Mouse (Mus musculus) hindbrain, embryonic 13.5 days (tissue): Measurements from ENCODE around the gene Gpd1l. TPM values are rescaled to one million over a fixed set of nuclear protein-coding genes. Genes with fewer than 3 reads are reported as not detected.
"Not testable (repeated sequence)": the region's sequence is repeated elsewhere in the genome, so short reads cannot be mapped to it uniquely, and the experiment has no call there.

ENCODE experiments used
- ATAC-seq: fragments of 200-750 bp; cut with Nextera tagmentation; 2 replicates; pipeline ENCODE4 v1.8.0; 2017; ENCODE audit warnings: moderate TSS enrichment; ENCODE audit not compliant: low FRiP score
- H3K27ac ChIP-seq: fragments of 300-500 bp; sonication (generic); 2 replicates; pipeline ENCODE4 v1.5.1; 2015; ENCODE audit warnings: inconsistent platforms, mild to moderate bottlenecking, moderate library complexity
- H3K27me3 ChIP-seq: fragments of 300-500 bp; sonication (generic); 2 replicates; pipeline ENCODE4 v1.6.1; 2015; ENCODE audit warnings: mild to moderate bottlenecking, inconsistent platforms
- H3K36me3 ChIP-seq: fragments of 300-500 bp; sonication (generic); 2 replicates; pipeline ENCODE4 v1.6.1; 2015; ENCODE audit warnings: mild to moderate bottlenecking, inconsistent platforms
- H3K4me1 ChIP-seq: fragments of 300-500 bp; sonication (generic); replicated peaks from 2 replicates; pipeline ENCODE4 v1.6.1; 2015; ENCODE audit warnings: inconsistent platforms
- H3K4me2 ChIP-seq: fragments of 300-500 bp; sonication (generic); 2 replicates; pipeline ENCODE4 v1.6.1; 2015; ENCODE audit warnings: inconsistent platforms, mild to moderate bottlenecking, moderate library complexity
- H3K4me3 ChIP-seq: fragments of 300-500 bp; sonication (generic); 2 replicates; pipeline ENCODE4 v1.5.1; 2015; ENCODE audit warnings: mild to moderate bottlenecking, inconsistent platforms
- H3K9ac ChIP-seq: fragments of 300-500 bp; sonication (generic); 2 replicates; pipeline ENCODE4 v1.6.1; 2015; ENCODE audit warnings: mild to moderate bottlenecking, inconsistent platforms
- H3K9me3 ChIP-seq: fragments of 300-500 bp; sonication (generic); 2 replicates; pipeline ENCODE4 v1.6.1; 2016; ENCODE audit warnings: inconsistent platforms
- WGBS: fragments of 180-500 bp; shearing (Covaris S2); methylation state at CpG from one replicate; pipeline ENCODE4 v1.1.7; 2015; 5-methylcytosine and 5-hydroxymethylcytosine counted together
- polyA plus RNA-seq: library from polyadenylated mRNA; unstranded; fragments of >200 nt; fragmentation: Nextera tagmentation; extraction: Ambion mirVana; gene quantifications from 2 replicates; pipeline ENCODE4 v1.2.1, GENCODE M21; 2015

The Gpd1l gene
- polyA plus RNA-seq, result 22.4 and 23.5 TPM in 2 replicates

DNA sequence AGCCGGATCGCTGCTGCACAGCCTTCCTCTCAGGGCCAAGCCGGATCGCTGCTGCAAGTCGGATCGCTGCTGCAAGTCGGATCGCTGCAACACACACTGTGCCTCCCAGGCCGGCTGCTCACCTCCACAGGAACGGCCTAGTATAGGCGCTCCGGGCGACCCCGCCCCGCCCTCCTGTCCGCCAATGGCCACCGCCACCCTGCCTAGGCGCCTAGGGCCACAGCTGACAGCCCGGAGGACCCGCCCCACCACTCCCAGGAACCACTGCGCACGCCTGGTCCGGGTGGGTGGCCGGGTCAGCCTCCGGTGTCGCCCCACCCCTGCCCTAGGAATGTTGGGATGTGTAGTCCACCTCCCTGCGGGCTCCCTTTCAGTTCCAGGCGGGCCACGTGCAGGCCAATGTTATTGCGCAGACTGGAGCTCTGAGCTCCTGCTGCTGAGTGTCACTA is at the start of gene Gpd1l:
Gene Gpd1l (minus strand): TSS at position 265 of the 449 bp plus-strand sequence.
- H3K4me2 ChIP-seq, result peak within 1 kb of the TSS; percentile 98
- H3K27ac ChIP-seq, result peak within 1 kb of the TSS; percentile 83
- WGBS, result under 1% methylated on average over 30 of the region's 30 CpGs
- no peaks in the 10 kb centered on the region for H3K9me3 ChIP-seq
- H3K27me3 ChIP-seq, result 0 out of 2 replicates have a peak, but pooled peaks cover 4% of the 10 kb centered on the region
- peaks cover 12% of the 10 kb centered on the region for H3K4me1 ChIP-seq
- H3K4me3 ChIP-seq, result peak within 1 kb of the TSS; percentile 80
- peak; percentile 97 for ATAC-seq
- H3K9ac ChIP-seq, result peak within 1 kb of the TSS; percentile 86
- H3K36me3 ChIP-seq, result no peaks in the 10 kb centered on the region

DNA sequence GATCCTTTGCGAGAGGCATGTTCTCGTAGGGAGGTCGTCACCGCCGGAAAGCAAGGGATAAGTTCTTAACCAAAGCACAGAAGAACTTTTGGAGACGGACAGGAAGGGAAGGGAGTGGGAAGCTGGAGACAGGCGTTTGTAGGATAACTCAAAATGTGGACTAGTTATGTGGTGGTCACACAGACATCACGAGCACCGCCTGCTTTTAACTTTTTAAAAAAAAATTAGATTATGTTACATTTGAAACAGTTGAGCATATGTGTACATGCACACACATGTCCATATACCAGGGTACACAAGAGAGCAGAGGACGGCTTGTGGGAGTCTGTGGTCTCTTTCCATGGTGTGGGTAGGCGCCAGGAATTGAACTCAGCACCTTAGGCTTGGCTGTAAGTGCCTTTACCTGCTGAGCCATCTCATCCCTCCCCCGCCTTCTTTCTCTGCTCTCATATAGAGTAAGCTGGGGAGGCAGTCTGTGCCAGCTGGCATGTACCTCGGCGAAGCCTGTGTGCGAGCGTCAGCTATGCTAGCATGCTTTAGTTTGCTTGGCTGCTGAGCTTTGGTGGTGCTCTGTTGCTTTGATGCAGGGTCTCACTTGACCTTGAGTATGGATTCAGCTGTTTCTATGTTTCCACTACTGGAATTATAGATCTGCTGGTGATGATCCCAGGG is 49.0 kb upstream of the Gpd1l start, which contains the start of gene Rps27rt:
Gene Rps27rt (minus strand): TSS at position 51 of the 672 bp plus-strand sequence.
- H3K4me1 ChIP-seq, result peaks cover 23% of the 10 kb centered on the region
- H3K27me3 ChIP-seq, result peaks cover 20% of the 10 kb centered on the region
- H3K4me2 ChIP-seq, result no peak within 1 kb of the TSS
- no peak for ATAC-seq
- 93% methylated on average over 16 of the region's 16 CpGs for WGBS
- H3K4me3 ChIP-seq, result no peak within 1 kb of the TSS
- no peaks in the 10 kb centered on the region for H3K9me3 ChIP-seq
- no peaks in the 10 kb centered on the region for H3K36me3 ChIP-seq
- H3K9ac ChIP-seq, result no peak within 1 kb of the TSS
- H3K27ac ChIP-seq, result no peak within 1 kb of the TSS

DNA sequence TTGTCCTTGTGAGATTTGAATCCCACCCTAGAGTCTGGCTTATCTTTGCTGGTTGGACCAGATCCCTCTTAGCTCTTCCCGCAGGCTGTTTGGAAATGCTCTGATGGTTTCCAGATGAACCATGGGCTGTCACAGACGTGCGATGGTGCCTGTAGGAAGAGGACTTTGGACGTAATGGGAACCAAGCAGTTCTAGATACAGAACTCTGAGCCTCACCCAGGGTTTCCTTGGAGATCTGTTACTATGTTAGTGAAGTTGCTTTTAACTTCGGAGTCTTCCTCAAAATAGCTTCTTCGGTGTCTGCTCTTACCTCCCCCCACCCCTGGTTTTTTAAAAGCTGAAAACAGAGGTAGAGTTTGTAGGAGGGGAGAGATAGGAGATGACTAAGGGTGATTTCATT is 46.2 kb upstream of the Gpd1l start:
- no peaks in the 10 kb centered on the region for H3K9me3 ChIP-seq
- no peak overlapping the region for H3K27ac ChIP-seq
- H3K4me2 ChIP-seq, result peak overlapping the region; percentile 85
- ATAC-seq, result no peak
- H3K27me3 ChIP-seq, result peaks cover 33% of the 10 kb centered on the region
- H3K9ac ChIP-seq, result no peak overlapping the region
- H3K4me1 ChIP-seq, result peaks cover 27% of the 10 kb centered on the region
- WGBS, result 83% methylated on average over 6 of the region's 6 CpGs
- no peak overlapping the region; the same call in 1 of the 2 replicates for H3K4me3 ChIP-seq
- H3K36me3 ChIP-seq, result no peaks in the 10 kb centered on the region

DNA sequence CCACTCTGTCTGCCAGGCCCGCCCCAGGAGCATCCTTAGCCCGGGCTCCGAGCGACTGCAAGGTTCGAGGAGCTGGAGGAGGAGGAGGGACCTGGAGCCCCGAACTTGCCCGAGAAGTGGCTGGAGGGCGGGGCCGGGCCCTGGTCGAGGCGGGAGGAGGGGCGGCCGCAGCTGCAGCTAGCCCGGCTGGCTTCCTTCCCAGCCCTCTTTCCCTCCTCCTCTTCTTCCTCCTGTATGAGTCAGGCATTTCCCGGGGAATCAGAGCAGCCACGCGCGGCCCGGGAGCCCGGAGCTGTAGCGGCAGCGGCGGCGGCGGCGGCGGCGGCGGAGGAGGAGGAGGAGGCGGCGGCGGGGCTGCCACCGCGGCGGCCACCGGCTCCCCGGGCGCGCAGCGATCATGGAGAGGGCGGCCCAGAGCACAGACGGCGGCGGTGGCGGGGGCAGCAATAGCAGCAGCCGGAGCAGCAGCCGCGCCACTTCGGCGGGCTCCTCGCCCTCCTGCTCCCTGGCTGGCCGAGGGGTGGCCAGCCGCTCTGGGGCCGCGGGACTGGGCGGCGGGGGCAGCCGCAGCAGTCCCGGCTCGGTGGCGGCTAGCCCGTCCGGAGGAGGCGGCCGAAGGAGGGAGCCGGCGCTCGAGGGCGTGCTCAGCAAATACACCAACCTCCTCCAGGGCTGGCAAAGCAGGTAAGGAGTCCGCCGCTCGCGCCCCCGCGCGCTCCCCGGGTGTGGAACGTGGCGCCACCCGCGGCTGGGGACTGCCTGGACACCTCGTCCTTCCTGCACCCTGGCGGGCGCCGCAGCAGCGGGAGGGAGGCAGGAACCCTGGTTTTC is 44.7 kb upstream of the Gpd1l start, which contains the start of gene Osbpl10:
Gene Osbpl10 (plus strand): TSS at position 289 of the 831 bp plus-strand sequence.
- WGBS, result under 1% methylated on average over 50 of the region's 86 CpGs
- no peaks in the 10 kb centered on the region for H3K36me3 ChIP-seq
- ATAC-seq, result peak; percentile 84

DNA sequence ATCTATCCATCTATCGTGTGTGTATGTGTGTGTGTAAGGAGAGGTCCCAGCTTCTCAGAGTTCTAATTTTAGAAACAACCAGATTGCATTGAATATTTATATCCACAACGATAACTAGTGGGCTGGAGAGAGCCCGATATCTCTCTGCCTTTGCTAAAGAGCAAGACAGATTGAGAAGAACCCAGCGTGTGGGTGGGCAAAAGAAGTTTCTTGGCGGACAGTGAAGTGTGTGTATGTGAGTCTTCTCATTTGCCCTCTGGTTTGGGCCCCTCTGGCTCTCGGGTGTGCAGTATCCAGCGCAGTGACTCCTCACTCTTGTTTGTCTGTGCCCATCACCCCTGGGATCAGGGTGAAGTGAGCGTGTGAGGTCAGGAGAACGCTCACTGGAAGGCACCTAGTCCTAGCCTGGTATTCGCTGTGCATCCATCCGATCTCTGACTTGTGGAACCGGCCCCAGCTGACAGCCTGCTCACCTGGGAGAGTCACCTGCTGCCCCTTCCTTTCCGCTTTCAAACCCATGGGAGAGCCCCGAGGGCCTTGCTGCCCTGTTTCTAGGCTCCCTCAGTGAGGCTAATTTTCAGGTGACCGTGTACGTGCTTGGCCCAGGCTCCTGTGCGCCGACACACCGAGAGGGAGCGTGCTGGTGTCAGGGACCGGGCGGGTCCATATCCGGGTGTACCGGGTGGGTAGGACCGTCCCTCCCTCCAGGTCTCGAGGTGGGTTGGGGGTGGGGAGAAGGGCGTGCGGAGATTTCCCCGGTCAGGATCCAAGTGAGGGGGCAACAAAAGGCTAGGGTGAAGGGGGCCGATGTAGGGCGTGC is 43.9 kb upstream of the Gpd1l start:
- peak overlapping the region; percentile 91 for H3K27ac ChIP-seq
- H3K36me3 ChIP-seq, result no peaks in the 10 kb centered on the region
- peaks cover 27% of the 10 kb centered on the region for H3K4me1 ChIP-seq
- peak overlapping the region; percentile 77 for H3K4me3 ChIP-seq
- H3K9me3 ChIP-seq, result no peaks in the 10 kb centered on the region
- H3K4me2 ChIP-seq, result peak overlapping the region; percentile 85
- peak; percentile 79 for ATAC-seq
- H3K9ac ChIP-seq, result peak overlapping the region; percentile 90
- WGBS, result 6% methylated on average over 31 of the region's 31 CpGs
- H3K27me3 ChIP-seq, result peaks cover 33% of the 10 kb centered on the region

More for the DNA sequence above, 44.7 kb upstream of the Gpd1l start, which contains the start of gene Osbpl10:
- H3K27me3 ChIP-seq, result peaks cover 33% of the 10 kb centered on the region
- H3K4me2 ChIP-seq, result peak within 1 kb of the TSS; percentile 85
- H3K4me3 ChIP-seq, result peak within 1 kb of the TSS; percentile 77
- peak within 1 kb of the TSS; percentile 91 for H3K27ac ChIP-seq
- H3K9ac ChIP-seq, result peak within 1 kb of the TSS; percentile 90
- no peaks in the 10 kb centered on the region for H3K9me3 ChIP-seq
- peaks cover 27% of the 10 kb centered on the region for H3K4me1 ChIP-seq

DNA sequence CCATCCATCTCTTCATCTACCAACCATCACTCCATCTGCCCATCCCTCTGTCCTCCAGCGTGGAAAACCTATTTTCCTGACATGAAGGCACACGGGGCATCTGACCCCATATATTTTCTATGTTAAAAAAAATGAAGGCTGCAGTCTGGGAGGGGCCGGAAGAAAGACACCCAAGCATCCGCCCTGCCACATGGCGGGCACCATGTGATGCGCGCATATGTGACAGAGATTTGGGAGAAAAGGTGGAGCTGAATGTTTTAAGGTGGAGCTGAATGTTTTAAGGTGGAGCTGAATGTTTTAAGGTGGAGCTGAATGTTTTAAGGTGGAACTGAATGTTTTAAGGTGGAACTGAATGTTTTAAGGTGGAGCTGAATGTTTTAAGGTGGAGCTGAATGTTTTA is 32.5 kb upstream of the Gpd1l start:
- H3K4me3 ChIP-seq, H3K36me3 ChIP-seq, H3K4me2 ChIP-seq, H3K9me3 ChIP-seq, H3K27ac ChIP-seq, H3K4me1 ChIP-seq, ATAC-seq, H3K27me3 ChIP-seq, H3K9ac ChIP-seq: not testable (repeated sequence)
- 83% methylated on average over 7 of the region's 7 CpGs for WGBS

DNA sequence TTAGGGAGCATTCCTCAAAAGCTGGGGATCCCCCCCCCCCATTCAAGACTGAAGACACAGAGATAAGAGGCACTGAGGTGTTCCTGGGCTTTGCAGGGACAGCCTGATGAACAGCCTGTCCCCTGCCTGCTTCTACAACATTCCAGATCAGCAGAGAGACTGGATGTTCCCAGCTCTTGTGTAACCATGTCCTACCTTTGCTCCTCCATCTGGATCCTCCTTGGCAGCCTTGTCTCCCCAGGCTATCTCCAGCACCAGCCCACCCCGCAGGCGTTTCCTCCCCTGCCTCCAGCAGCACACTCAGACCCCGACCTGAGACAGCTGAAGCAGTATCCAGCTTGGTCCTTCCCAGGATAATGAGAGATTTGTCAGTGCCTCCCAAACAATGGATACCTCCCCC is 30.3 kb upstream of the Gpd1l start:
- Histone ChIP-seq H3K27ac (no peak overlapping the region), H3K4me1 (no peaks in the 10 kb centered on the region), H3K9me3 (0 out of 2 replicates have a peak, but pooled peaks cover 3% of the 10 kb centered on the region), H3K36me3 (no peaks in the 10 kb centered on the region), H3K4me3 (no peak overlapping the region), H3K9ac (no peak overlapping the region), H3K4me2 (no peak overlapping the region), H3K27me3 (no peaks in the 10 kb centered on the region)
- WGBS, result 53% methylated on average over 3 of the region's 3 CpGs
- no peak for ATAC-seq

DNA sequence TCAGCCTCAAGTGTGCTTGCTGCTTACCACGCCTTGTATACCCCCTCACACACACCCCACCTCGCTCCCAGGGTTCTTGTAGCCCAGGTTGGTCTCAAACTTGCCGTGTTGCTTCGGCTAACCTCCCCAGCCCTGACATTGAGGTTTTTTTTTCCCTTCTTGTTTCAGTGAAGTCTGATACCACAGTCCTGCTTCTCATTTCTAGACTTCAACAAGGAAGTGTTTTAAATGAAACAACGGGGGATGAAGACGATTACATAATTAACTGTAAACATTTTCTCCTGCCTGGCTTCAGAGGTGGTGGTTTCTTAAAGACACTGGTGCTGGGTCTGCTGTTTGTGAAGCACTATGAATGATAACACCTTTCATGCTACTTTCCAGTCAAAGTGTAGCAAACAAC is 27.1 kb upstream of the Gpd1l start:
- Histone ChIP-seq H3K4me2 (no peak overlapping the region), H3K36me3 (no peaks in the 10 kb centered on the region), H3K9me3 (0 out of 2 replicates have a peak, but pooled peaks cover 3% of the 10 kb centered on the region), H3K4me3 (no peak overlapping the region), H3K4me1 (no peaks in the 10 kb centered on the region), H3K9ac (no peak overlapping the region), H3K27ac (no peak overlapping the region), H3K27me3 (no peaks in the 10 kb centered on the region)
- 87% methylated on average over 6 of the region's 6 CpGs for WGBS
- no peak for ATAC-seq

DNA sequence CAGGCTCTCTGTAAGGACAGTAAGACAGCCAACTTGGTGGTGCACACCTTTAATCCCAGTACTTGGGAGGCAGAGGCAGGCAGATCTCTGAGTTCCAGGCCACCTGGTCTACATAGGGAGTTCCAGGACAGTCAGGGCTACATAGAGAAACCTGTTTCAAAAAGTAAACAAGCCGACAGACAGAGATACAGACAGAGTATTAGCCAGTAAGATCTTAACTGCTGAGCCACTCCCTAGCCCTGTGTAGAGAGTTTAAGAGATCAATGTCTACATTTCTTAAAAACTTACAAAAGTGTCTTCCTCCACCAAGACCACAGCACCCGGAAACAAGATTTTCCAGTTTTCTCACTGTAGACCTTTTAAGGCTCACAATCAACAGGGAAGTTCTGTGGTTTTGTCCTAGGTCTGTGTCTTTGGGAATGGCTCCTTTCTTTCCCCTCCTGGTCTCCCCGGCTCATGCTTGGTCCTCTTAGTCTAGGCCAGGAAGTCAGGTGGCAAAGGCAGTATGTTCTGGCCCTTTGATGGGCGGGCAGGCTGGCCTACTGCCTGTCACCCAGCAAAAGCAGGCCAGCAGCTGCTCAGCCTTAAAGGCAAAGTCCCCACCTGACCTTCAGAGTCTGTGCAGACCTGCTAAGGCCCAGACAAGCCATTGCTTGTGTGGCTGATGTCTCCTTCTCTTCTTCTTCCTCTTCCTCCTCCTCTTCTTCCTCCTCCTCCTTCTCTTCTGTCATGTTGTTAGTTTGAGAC is 26.4 kb upstream of the Gpd1l start:
- no peaks in the 10 kb centered on the region for H3K36me3 ChIP-seq
- WGBS, result 80% methylated on average over 4 of the region's 4 CpGs
- no peak overlapping the region for H3K27ac ChIP-seq
- H3K4me2 ChIP-seq, result no peak overlapping the region
- no peaks in the 10 kb centered on the region for H3K4me1 ChIP-seq
- no peak for ATAC-seq
- 0 out of 2 replicates have a peak, but pooled peaks cover 3% of the 10 kb centered on the region for H3K9me3 ChIP-seq
- no peaks in the 10 kb centered on the region for H3K27me3 ChIP-seq
- no peak overlapping the region for H3K9ac ChIP-seq
- no peak overlapping the region for H3K4me3 ChIP-seq

DNA sequence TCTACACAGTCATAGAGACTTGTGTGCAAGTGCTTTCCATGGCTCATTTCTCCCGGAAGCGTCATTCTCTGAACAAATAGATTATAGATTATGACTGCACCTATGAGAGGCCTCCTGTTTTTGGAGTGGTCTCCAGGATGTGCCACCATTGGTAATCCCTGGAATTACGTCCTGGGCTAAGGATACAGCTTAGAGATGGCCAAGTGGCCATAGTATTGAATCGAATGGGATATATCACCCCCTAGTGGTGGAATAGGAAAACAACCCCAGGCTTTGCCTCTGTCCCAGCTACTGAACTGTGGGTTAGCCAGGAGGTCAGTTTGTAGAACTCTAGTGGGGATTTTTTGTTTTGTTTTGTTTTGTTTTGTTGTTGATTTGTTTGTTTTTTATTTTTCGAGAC is 23.2 kb upstream of the Gpd1l start:
- 41% methylated on average over 5 of the region's 5 CpGs for WGBS
- no peak for ATAC-seq

DNA sequence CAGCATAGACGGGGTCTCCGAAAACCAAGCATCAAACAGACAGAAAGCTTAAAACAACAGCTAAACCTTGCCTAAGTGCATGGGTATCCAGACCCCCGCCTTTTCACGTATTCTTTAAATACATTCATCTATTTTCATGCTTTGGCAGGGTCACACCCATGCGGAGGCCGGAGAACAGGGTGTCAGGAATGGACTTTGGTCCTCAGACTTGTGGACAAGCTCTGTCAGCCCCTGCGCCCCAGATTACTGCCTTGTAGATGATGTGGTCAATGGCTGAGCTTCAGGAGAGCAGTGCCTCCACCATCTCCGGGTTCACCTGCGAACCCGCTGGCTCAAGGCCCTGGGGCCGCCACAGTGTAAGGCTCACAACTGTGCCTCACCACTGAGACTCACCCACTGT is 21.6 kb upstream of the Gpd1l start:
- no peak overlapping the region for H3K27ac ChIP-seq
- no peak overlapping the region for H3K4me2 ChIP-seq
- no peak overlapping the region for H3K4me3 ChIP-seq
- WGBS, result 90% methylated on average over 11 of the region's 11 CpGs
- no peak overlapping the region for H3K9ac ChIP-seq
- H3K27me3 ChIP-seq, result no peaks in the 10 kb centered on the region
- H3K4me1 ChIP-seq, result no peaks in the 10 kb centered on the region
- no peaks in the 10 kb centered on the region for H3K9me3 ChIP-seq
- ATAC-seq, result no peak
- no peaks in the 10 kb centered on the region for H3K36me3 ChIP-seq

More for the DNA sequence above, 23.2 kb upstream of the Gpd1l start:
- Histone ChIP-seq H3K4me3 (no peak overlapping the region), H3K27ac (no peak overlapping the region), H3K36me3 (no peaks in the 10 kb centered on the region), H3K9me3 (no peaks in the 10 kb centered on the region), H3K4me2 (no peak overlapping the region), H3K9ac (no peak overlapping the region), H3K4me1 (no peaks in the 10 kb centered on the region), H3K27me3 (no peaks in the 10 kb centered on the region)
